Mouse (Mus musculus) neural tube, embryonic 14.5 days (tissue): ENCODE results near the gene Tmem236. TPM values are rescaled to one million over a fixed set of nuclear protein-coding genes. Genes with fewer than 3 reads are reported as not detected.

Experiments used
- ATAC-seq: fragments of 200-750 bp; cut with Nextera tagmentation; 2 replicates; pipeline ENCODE4 v1.8.0; 2017; ENCODE audit warnings: low read depth, mild to moderate bottlenecking, moderate TSS enrichment, moderate library complexity
- H3K27ac ChIP-seq: fragments of 300-500 bp; sonication (generic); 2 replicates; pipeline ENCODE4 v1.5.1; 2014; ENCODE audit warnings: low read depth, mild to moderate bottlenecking, control low read depth, low read length, moderate library complexity, mixed read lengths
- H3K27me3 ChIP-seq: fragments of 300-500 bp; sonication (generic); 2 replicates; pipeline ENCODE4 v1.6.1; 2014; ENCODE audit warnings: low read length; ENCODE audit not compliant: control insufficient read depth, insufficient read depth
- H3K36me3 ChIP-seq: fragments of 300-500 bp; sonication (generic); 2 replicates; pipeline ENCODE4 v1.6.1; 2014; ENCODE audit warnings: low read length, mixed read lengths; ENCODE audit not compliant: control insufficient read depth, insufficient read depth
- H3K4me1 ChIP-seq: fragments of 300-500 bp; sonication (generic); 2 replicates; pipeline ENCODE4 v1.6.1; 2014; ENCODE audit warnings: low read length; ENCODE audit not compliant: control insufficient read depth, insufficient read depth
- H3K4me2 ChIP-seq: fragments of 300-500 bp; sonication (generic); 2 replicates; pipeline ENCODE4 v1.6.1; 2014; ENCODE audit warnings: mild to moderate bottlenecking, low read depth, low read length, control low read depth
- H3K4me3 ChIP-seq: fragments of 300-500 bp; sonication (generic); 2 replicates; pipeline ENCODE4 v1.5.1; 2014; ENCODE audit warnings: low read depth, low read length, control low read depth, mixed read lengths
- H3K9ac ChIP-seq: fragments of 300-500 bp; sonication (generic); replicated peaks from 2 replicates; pipeline ENCODE4 v1.6.1; 2014; ENCODE audit warnings: low read depth, mild to moderate bottlenecking, control low read depth, low read length, mixed read lengths
- H3K9me3 ChIP-seq: fragments of 300-500 bp; sonication (generic); 2 replicates; pipeline ENCODE4 v1.6.1; 2016; ENCODE audit warnings: low read length; ENCODE audit not compliant: control insufficient read depth
- WGBS: fragments of 180-500 bp; shearing (Covaris S2); extraction: QIAGEN DNeasy Blood & Tissue Kit; methylation state at CpG from one replicate; pipeline ENCODE4 v1.1.7; 2014; 5-methylcytosine and 5-hydroxymethylcytosine counted together
- polyA plus RNA-seq: library from polyadenylated mRNA; unstranded; fragments of >200 nt; fragmentation: Nextera tagmentation; extraction: Ambion mirVana; gene quantifications from 2 replicates; pipeline ENCODE4 v1.2.1, GENCODE M21; 2014

Gene Tmem236
- polyA plus RNA-seq, 1 experiment from 2014 or later: 0.28 TPM

GRCm38 (mm10) chr2:14206798-14207197 lies 32.5 kb downstream of the Tmem236 start:
- no peak overlapping the region for H3K4me2 ChIP-seq
- H3K9me3 ChIP-seq: no peaks in the 10 kb centered on the region
- no peak overlapping the region for H3K4me3 ChIP-seq
- WGBS: 77% methylated on average over 4 of the region's 4 CpGs
- no peak for ATAC-seq
- H3K4me1 ChIP-seq: no peaks in the 10 kb centered on the region
- H3K9ac ChIP-seq: no peak overlapping the region
- no peaks in the 10 kb centered on the region for H3K27me3 ChIP-seq
- H3K36me3 ChIP-seq: no peaks in the 10 kb centered on the region
- no peak overlapping the region for H3K27ac ChIP-seq

- Histone ChIP-seq H3K27me3 (no peaks in the 10 kb centered on the region), H3K4me2 (no peak overlapping the region), H3K4me1 (no peaks in the 10 kb centered on the region), H3K36me3 (no peaks in the 10 kb centered on the region), H3K9me3 (no peaks in the 10 kb centered on the region), H3K9ac (no peak overlapping the region), H3K4me3 (no peak overlapping the region), H3K27ac (no peak overlapping the region)
- ATAC-seq: no peak
- 100% methylated on average over 1 of the region's 1 CpGs for WGBS
These were observed 36.4 kb downstream of the Tmem236 start for GRCm38 (mm10) chr2:14210731-14211130.

- H3K4me1 ChIP-seq: no peaks in the 10 kb centered on the region
- no peak overlapping the region for H3K9ac ChIP-seq
- no peak overlapping the region for H3K4me3 ChIP-seq
- H3K36me3 ChIP-seq: no peaks in the 10 kb centered on the region
- no peaks in the 10 kb centered on the region for H3K9me3 ChIP-seq
- no peak for ATAC-seq
- no peak overlapping the region for H3K27ac ChIP-seq
- no peak overlapping the region for H3K4me2 ChIP-seq
- no peaks in the 10 kb centered on the region for H3K27me3 ChIP-seq
These were observed 37.3 kb downstream of the Tmem236 start for GRCm38 (mm10) chr2:14211606-14212005.

- H3K27ac ChIP-seq: no peak overlapping the region
- H3K4me1 ChIP-seq: no peaks in the 10 kb centered on the region
- no peak overlapping the region for H3K4me3 ChIP-seq
- no peaks in the 10 kb centered on the region for H3K27me3 ChIP-seq
- no peaks in the 10 kb centered on the region for H3K36me3 ChIP-seq
- no peak overlapping the region for H3K4me2 ChIP-seq
- ATAC-seq: no peak
- WGBS: 17% methylated on average over 3 of the region's 3 CpGs
- no peaks in the 10 kb centered on the region for H3K9me3 ChIP-seq
- H3K9ac ChIP-seq: no peak overlapping the region
These were observed 40.4 kb downstream of the Tmem236 start for GRCm38 (mm10) chr2:14214764-14215163.

GRCm38 (mm10) chr2:14216653-14217052 lies 42.3 kb downstream of the Tmem236 start:
- no peak overlapping the region for H3K4me2 ChIP-seq
- WGBS: 85% methylated on average over 3 of the region's 3 CpGs
- H3K36me3 ChIP-seq: no peaks in the 10 kb centered on the region
- no peak overlapping the region for H3K4me3 ChIP-seq
- no peaks in the 10 kb centered on the region for H3K27me3 ChIP-seq
- no peak for ATAC-seq
- H3K27ac ChIP-seq: no peak overlapping the region
- H3K9me3 ChIP-seq: no peaks in the 10 kb centered on the region
- no peak overlapping the region for H3K9ac ChIP-seq
- H3K4me1 ChIP-seq: no peaks in the 10 kb centered on the region

- Histone ChIP-seq H3K4me3 (no peak overlapping the region), H3K4me1 (no peaks in the 10 kb centered on the region), H3K9me3 (no peaks in the 10 kb centered on the region), H3K27ac (no peak overlapping the region), H3K27me3 (no peaks in the 10 kb centered on the region), H3K9ac (no peak overlapping the region), H3K4me2 (no peak overlapping the region), H3K36me3 (no peaks in the 10 kb centered on the region)
- whole genome bisulfite sequencing: 81% methylated on average over 6 of the region's 6 CpGs
- no peak for ATAC-seq
These were observed 43.8 kb downstream of the Tmem236 start for GRCm38 (mm10) chr2:14218126-14218525.

- H3K9ac ChIP-seq: no peak overlapping the region
- H3K4me1 ChIP-seq: no peaks in the 10 kb centered on the region
- no peak for ATAC-seq
- H3K27me3 ChIP-seq: no peaks in the 10 kb centered on the region
- no peaks in the 10 kb centered on the region for H3K36me3 ChIP-seq
- H3K4me3 ChIP-seq: no peak overlapping the region
- no peaks in the 10 kb centered on the region for H3K9me3 ChIP-seq
- H3K4me2 ChIP-seq: no peak overlapping the region
- no peak overlapping the region for H3K27ac ChIP-seq
- WGBS: 81% methylated on average over 3 of the region's 4 CpGs
These were observed 50.1 kb downstream of the Tmem236 start for GRCm38 (mm10) chr2:14224387-14224786.

GRCm38 (mm10) chr2:14228495-14228894 lies 54.2 kb downstream of the Tmem236 start:
- Histone ChIP-seq H3K4me3 (no peak overlapping the region), H3K36me3 (no peaks in the 10 kb centered on the region), H3K27me3 (no peaks in the 10 kb centered on the region), H3K9ac (no peak overlapping the region), H3K4me1 (no peaks in the 10 kb centered on the region), H3K9me3 (no peaks in the 10 kb centered on the region), H3K4me2 (no peak overlapping the region), H3K27ac (no peak overlapping the region)
- ATAC-seq: no peak
- 74% methylated on average over 6 of the region's 6 CpGs for WGBS

GRCm38 (mm10) chr2:14229149-14229548 lies 54.8 kb downstream of the Tmem236 start, which contains the start of gene Mrc1:
Gene Mrc1, plus strand, starts transcription at chr2:14229392.
- no peaks in the 10 kb centered on the region for H3K36me3 ChIP-seq
- no peak for ATAC-seq
- H3K27ac ChIP-seq: no peak within 1 kb of the TSS
- no peak within 1 kb of the TSS for H3K9ac ChIP-seq
- no peaks in the 10 kb centered on the region for H3K4me1 ChIP-seq
- whole genome bisulfite sequencing: 71% methylated on average over 3 of the region's 3 CpGs
- H3K9me3 ChIP-seq: no peaks in the 10 kb centered on the region
- no peak within 1 kb of the TSS for H3K4me2 ChIP-seq
- no peak within 1 kb of the TSS for H3K4me3 ChIP-seq
- no peaks in the 10 kb centered on the region for H3K27me3 ChIP-seq

- H3K4me2 ChIP-seq: no peak overlapping the region
- H3K9ac ChIP-seq: no peak overlapping the region
- H3K27ac ChIP-seq: no peak overlapping the region
- ATAC-seq: no peak
- H3K9me3 ChIP-seq: no peaks in the 10 kb centered on the region
- WGBS: 91% methylated on average over 14 of the region's 14 CpGs
- H3K4me3 ChIP-seq: no peak overlapping the region
- no peaks in the 10 kb centered on the region for H3K4me1 ChIP-seq
- H3K36me3 ChIP-seq: no peaks in the 10 kb centered on the region
- H3K27me3 ChIP-seq: no peaks in the 10 kb centered on the region
These were observed 55.7 kb downstream of the Tmem236 start for GRCm38 (mm10) chr2:14229979-14230378.
